Mouse (Mus musculus) olfactory bulb, adult 2 months (tissue): ENCODE measurements around the gene Mogs. TPM values are rescaled to one million over a fixed set of nuclear protein-coding genes. Genes with fewer than 3 reads are reported as not detected.

Experiments
- H3K27ac ChIP-seq: fragments of 200-500 bp; 2 replicates; pipeline ENCODE4 v1.5.1; 2012; ENCODE audit warnings: low read depth, low read length; ENCODE audit not compliant: insufficient read depth
- H3K4me1 ChIP-seq: fragments of 200-500 bp; 2 replicates; pipeline ENCODE4 v1.6.1; 2012; ENCODE audit warnings: low read length; ENCODE audit not compliant: control insufficient read depth, insufficient read depth
- H3K4me3 ChIP-seq: fragments of 200-500 bp; 2 replicates; pipeline ENCODE4 v1.5.1; 2012; ENCODE audit warnings: mild to moderate bottlenecking, low read depth, low read length, moderate library complexity; ENCODE audit not compliant: insufficient read depth
- CTCF ChIP-seq: fragments of 200-500 bp; IDR thresholded peaks from 2 replicates; pipeline ENCODE4 v1.5.1; 2012; ENCODE audit warnings: low read depth, mild to moderate bottlenecking, low read length, moderate library complexity; ENCODE audit not compliant: insufficient read depth
- POLR2A ChIP-seq: fragments of 200-500 bp; IDR thresholded peaks from 2 replicates; pipeline ENCODE4 v1.6.1; 2012; ENCODE audit warnings: mild to moderate bottlenecking, low read depth, low read length, moderate library complexity; ENCODE audit not compliant: insufficient read depth
- WGBS: fragments of 180-500 bp; shearing (Covaris S2); methylation state at CpG from one replicate; pipeline ENCODE4 v1.1.7; 2018; 5-methylcytosine and 5-hydroxymethylcytosine counted together
- polyA plus RNA-seq: library from polyadenylated mRNA; stranded (reverse); fragments of >200 nt; gene quantifications from 2 replicates; pipeline ENCODE4 v1.2.4, GENCODE M21; 2012; ENCODE audit warnings: low replicate concordance; ENCODE audit not compliant: missing spikeins, insufficient read depth, insufficient read length

Mogs gene
- polyA plus RNA-seq, 1 experiment, result not detected

GRCm38 (mm10) chr6:83071220-83071619 is 44.1 kb upstream of the Mogs start:
- under 1% methylated on average over 24 of the region's 24 CpGs for WGBS
- Histone ChIP-seq H3K27ac (no peak overlapping the region), H3K4me1 (peaks cover 8% of the 10 kb centered on the region), H3K4me3 (no peak overlapping the region)
- no peak for TF ChIP-seq POLR2A

GRCm38 (mm10) chr6:83074979-83075378 is 40.3 kb upstream of the Mogs start:
- 10% methylated on average over 2 of the region's 2 CpGs for WGBS
- H3K4me3 ChIP-seq, result no peak overlapping the region
- no peak for TF ChIP-seq CTCF
- no peak for TF ChIP-seq POLR2A
- no peak overlapping the region for H3K27ac ChIP-seq
- peaks cover 14% of the 10 kb centered on the region for H3K4me1 ChIP-seq

- under 1% methylated on average over 54 of the region's 54 CpGs for WGBS
- peak within 1 kb of the TSS; percentile 98 for H3K27ac ChIP-seq
- TF ChIP-seq POLR2A (no peak; the same call in 1 of the 2 replicates), CTCF (no peak)
- H3K4me1 ChIP-seq, result peaks cover 12% of the 10 kb centered on the region
- peak within 1 kb of the TSS; percentile 71 for H3K4me3 ChIP-seq
Observed at GRCm38 (mm10) chr6:83077630-83078323, 37.5 kb upstream of the Mogs start, which contains the start of gene Pcgf1. Gene Pcgf1 (plus strand): TSS chr6:83077869.

- TF ChIP-seq POLR2A, result peak; percentile 49; the same call in 1 of the 2 replicates
- TF ChIP-seq CTCF, result peak; percentile 53; the same call in 1 of the 2 replicates
- H3K27ac ChIP-seq, result peak overlapping the region; percentile 98
Observed at GRCm38 (mm10) chr6:83078324-83078858, 36.9 kb upstream of the Mogs start.

GRCm38 (mm10) chr6:83080210-83080609 is 35.1 kb upstream of the Mogs start:
- no peak for TF ChIP-seq CTCF
- TF ChIP-seq POLR2A, result no peak
- H3K4me3 ChIP-seq, result no peak overlapping the region
- H3K4me1 ChIP-seq, result peaks cover 12% of the 10 kb centered on the region
- no peak overlapping the region for H3K27ac ChIP-seq
- 89% methylated on average over 5 of the region's 5 CpGs for WGBS

More at GRCm38 (mm10) chr6:83078324-83078858, 36.9 kb upstream of the Mogs start:
- WGBS, result 1% methylated on average over 46 of the region's 46 CpGs
- Histone ChIP-seq H3K4me3 (peak overlapping the region; percentile 71), H3K4me1 (peaks cover 12% of the 10 kb centered on the region)

- WGBS, result 21% methylated on average over 5 of the region's 5 CpGs
- TF ChIP-seq CTCF (no peak), POLR2A (no peak)
- no peak overlapping the region for H3K27ac ChIP-seq
- no peak overlapping the region for H3K4me3 ChIP-seq
- H3K4me1 ChIP-seq, result peaks cover 21% of the 10 kb centered on the region
Observed at GRCm38 (mm10) chr6:83083497-83083896, 31.8 kb upstream of the Mogs start.

- Histone ChIP-seq H3K4me3 (no peak overlapping the region), H3K4me1 (peaks cover 16% of the 10 kb centered on the region), H3K27ac (no peak overlapping the region)
- WGBS, result 11% methylated on average over 6 of the region's 6 CpGs
- no peak for TF ChIP-seq CTCF
- no peak for TF ChIP-seq POLR2A
Observed at GRCm38 (mm10) chr6:83084477-83084876, 30.8 kb upstream of the Mogs start.

- Histone ChIP-seq H3K27ac (no peak within 1 kb of the TSS), H3K4me3 (no peak within 1 kb of the TSS), H3K4me1 (peaks cover 12% of the 10 kb centered on the region; the same call in 1 of the 2 replicates)
- 5% methylated on average over 40 of the region's 42 CpGs for WGBS
- TF ChIP-seq CTCF (no peak), POLR2A (no peak)
Observed at GRCm38 (mm10) chr6:83086121-83087035, 28.9 kb upstream of the Mogs start, which contains the start of gene Lbx2. Gene Lbx2 (plus strand): TSS chr6:83086367.

GRCm38 (mm10) chr6:83087205-83087925 is 27.9 kb upstream of the Mogs start:
- no peak overlapping the region for H3K4me3 ChIP-seq
- WGBS, result 4% methylated on average over 47 of the region's 47 CpGs
- no peak for TF ChIP-seq POLR2A
- no peak for TF ChIP-seq CTCF

More at GRCm38 (mm10) chr6:83087205-83087925, 27.9 kb upstream of the Mogs start:
- Histone ChIP-seq H3K4me1 (peaks cover 12% of the 10 kb centered on the region; the same call in 1 of the 2 replicates), H3K27ac (no peak overlapping the region)
